Mouse (Mus musculus): ENCODE measurements around the gene Zfp141. TPM values are rescaled to one million over a fixed set of nuclear protein-coding genes. Genes with fewer than 3 reads are reported as not detected.

Gene Zfp141
- total RNA-seq (2021) (10 to 100 TPM; 11.0 to 12.6 TPM), polyA plus RNA-seq (2012; rRNA removed) (1.6 and 2.3 TPM in 2 replicates)
- long read RNA-seq, partial matches to known transcripts = 1 of 1 reads
- long read RNA-seq, other reads (novel, unspliced or antisense) = 0 of 1 reads

- DNase-seq = peak; percentile 92
Measured at GRCm38 (mm10) chr7:42505588-42505987, at the start of gene Zfp141. Zfp141 (minus strand) TSS chr7:42505740.

- no peak for DNase-seq
Measured at GRCm38 (mm10) chr7:42551766-42552165, 46.2 kb upstream of the Zfp141 start.

GRCm38 (mm10) chr7:42505186-42505585, 354 bp downstream of the Zfp141 start:
- DNase-seq = no peak

- DNase-seq = no peak
Measured at GRCm38 (mm10) chr7:42498248-42498647, 7.3 kb downstream of the Zfp141 start.

GRCm38 (mm10) chr7:42497356-42497755, 8.2 kb downstream of the Zfp141 start:
- DNase-seq = no peak

GRCm38 (mm10) chr7:42496202-42496601, 9.3 kb downstream of the Zfp141 start:
- no peak for DNase-seq

GRCm38 (mm10) chr7:42490859-42491258, 14.7 kb downstream of the Zfp141 start:
- DNase-seq = no peak

GRCm38 (mm10) chr7:42490358-42490757, 15.2 kb downstream of the Zfp141 start:
- DNase-seq = no peak

- DNase-seq = no peak
Measured at GRCm38 (mm10) chr7:42454640-42455039, 50.9 kb downstream of the Zfp141 start.

- peak; percentile 19 for DNase-seq
Measured at GRCm38 (mm10) chr7:42450618-42451017, 54.9 kb downstream of the Zfp141 start.

- no peak for DNase-seq
Measured at GRCm38 (mm10) chr7:42447850-42448249, 57.7 kb downstream of the Zfp141 start, which contains the start of gene 4933421I07Rik. 4933421I07Rik (minus strand) TSS chr7:42448120.

GRCm38 (mm10) chr7:42447352-42447751, 58.2 kb downstream of the Zfp141 start:
- no peak for DNase-seq

Other genes with a start within 250 kb of the Zfp141 start
- not detected for gene Vmn2r61, start 245.7 kb downstream of the Zfp141 start, total RNA-seq (2021)
- not detected in 2 replicates for gene Vmn2r61, start 245.7 kb downstream of the Zfp141 start, polyA plus RNA-seq (2012; rRNA removed)
- not detected for gene 4933421I07Rik, start 57.6 kb downstream of the Zfp141 start, total RNA-seq (2021)
- gene 4933421I07Rik, start 57.6 kb downstream of the Zfp141 start, polyA plus RNA-seq (2012; rRNA removed) = not detected in 2 replicates
- gene Gm21028, start 72.8 kb upstream of the Zfp141 start, total RNA-seq (2021) = not detected
- not detected in 2 replicates for gene Gm21028, start 72.8 kb upstream of the Zfp141 start, polyA plus RNA-seq (2012; rRNA removed)
- 1 to 10 TPM in 1 of 2 experiments, under 1 TPM in 1; 0.78 to 1.9 TPM for gene Zfp977, start 86.8 kb upstream of the Zfp141 start, total RNA-seq (2021)
- not detected in 2 replicates for gene Zfp977, start 86.8 kb upstream of the Zfp141 start, polyA plus RNA-seq (2012; rRNA removed)
- gene Zfp976, start 136.8 kb upstream of the Zfp141 start, total RNA-seq (2021) = 1 to 10 TPM; 4.1 to 5.6 TPM
- gene Zfp976, start 136.8 kb upstream of the Zfp141 start, polyA plus RNA-seq (2012; rRNA removed) = 0.03 and 0.04 TPM in 2 replicates
- 1 to 10 TPM; 4.4 to 4.7 TPM for gene Zfp975, start 187.0 kb upstream of the Zfp141 start, total RNA-seq (2021)
- gene Zfp975, start 187.0 kb upstream of the Zfp141 start, polyA plus RNA-seq (2012; rRNA removed) = 0.10 and 0.11 TPM in 2 replicates
- under 1 TPM; 0.17 to 0.26 TPM for gene Gm17067, start 221.3 kb upstream of the Zfp141 start, total RNA-seq (2021)
- gene Gm17067, start 221.3 kb upstream of the Zfp141 start, polyA plus RNA-seq (2012; rRNA removed) = not detected in 2 replicates

Data from adrenal gland, adult 2 months (tissue).